Mouse (Mus musculus) embryonic facial prominence, embryonic 10.5 days (tissue): ENCODE measurements around the gene Kcnj4. TPM values are rescaled to one million over a fixed set of nuclear protein-coding genes. Genes with fewer than 3 reads are reported as not detected.

ENCODE experiments used
- DNase-seq: peaks from one replicate; pipeline ENCODE4 v3.0.0-alpha.2; 2017; ENCODE audit warnings: low spot score
- H3K27ac ChIP-seq: fragments of 300-500 bp; sonication (generic); replicated peaks from 2 replicates; pipeline ENCODE4 v1.5.1; 2016; ENCODE audit warnings: mild to moderate bottlenecking
- H3K27me3 ChIP-seq: fragments of 300-500 bp; sonication (generic); replicated peaks from 2 replicates; pipeline ENCODE4 v1.6.1; 2016; ENCODE audit warnings: low read depth, mild to moderate bottlenecking; ENCODE audit not compliant: poor library complexity, severe bottlenecking
- H3K36me3 ChIP-seq: fragments of 300-500 bp; sonication (generic); replicated peaks from 2 replicates; pipeline ENCODE4 v1.6.1; 2016; ENCODE audit warnings: mild to moderate bottlenecking, moderate library complexity
- H3K4me1 ChIP-seq: fragments of 300-500 bp; sonication (generic); 2 replicates; pipeline ENCODE4 v1.6.1; 2016
- H3K4me3 ChIP-seq: fragments of 300-500 bp; sonication (generic); 2 replicates; pipeline ENCODE4 v1.5.1; 2016; ENCODE audit warnings: mild to moderate bottlenecking, moderate library complexity
- H3K9me3 ChIP-seq: fragments of 300-500 bp; sonication (generic); 2 replicates; pipeline ENCODE4 v1.6.1; 2016; ENCODE audit warnings: mild to moderate bottlenecking
- WGBS: fragments of 180-500 bp; shearing (Covaris S2); methylation state at CpG from one replicate; pipeline ENCODE4 v1.1.7; 2016; 5-methylcytosine and 5-hydroxymethylcytosine counted together
- polyA plus RNA-seq: library from polyadenylated mRNA; unstranded; fragments of >200 nt; fragmentation: Nextera tagmentation; extraction: Ambion mirVana; gene quantifications from 2 replicates; pipeline ENCODE4 v1.2.1, GENCODE M21; 2016

Kcnj4 gene
- polyA plus RNA-seq, 1 experiment from 2014 or later: not detected

DNA sequence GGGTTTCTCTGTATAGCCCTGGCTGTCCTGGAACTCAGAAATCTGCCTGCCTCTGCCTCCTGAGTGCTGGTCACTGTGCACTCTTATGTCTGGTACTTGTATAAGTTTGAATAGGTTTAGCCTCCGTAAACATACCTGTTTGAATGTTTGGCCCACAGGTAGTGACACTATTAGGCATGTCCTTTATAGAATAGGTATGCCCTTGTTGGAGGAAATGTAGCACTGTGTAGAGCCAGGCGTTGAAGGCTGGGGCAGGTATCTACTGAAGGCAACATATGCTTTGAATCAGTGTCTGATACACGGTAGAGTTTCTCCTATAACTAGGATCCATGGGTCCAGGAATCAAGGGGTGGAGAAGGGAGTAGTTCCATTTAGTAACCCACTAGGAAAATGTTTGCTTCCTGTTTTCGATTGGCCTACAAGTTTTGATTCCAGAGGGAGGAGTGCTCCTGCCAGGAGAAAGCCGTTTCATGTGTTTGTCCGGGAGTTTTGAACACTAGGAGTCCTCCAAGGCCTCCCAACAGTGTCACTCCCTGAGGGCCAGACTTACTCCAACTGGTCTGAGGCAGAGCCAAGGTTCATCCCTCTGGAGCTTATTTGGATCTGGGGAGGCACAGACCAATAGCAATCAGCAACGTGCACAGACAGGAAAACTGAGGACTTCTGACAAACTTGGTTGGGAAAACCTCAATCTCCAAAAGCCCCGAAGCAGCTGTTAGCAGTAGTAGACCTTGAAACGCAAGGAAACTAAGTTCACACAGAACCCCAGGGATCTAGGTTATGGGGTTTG, 21.1 kb upstream of the Kcnj4 start:
- no peak overlapping the region for H3K4me3 ChIP-seq
- H3K27me3 ChIP-seq: no peaks in the 10 kb centered on the region
- no peaks in the 10 kb centered on the region for H3K4me1 ChIP-seq
- peaks cover 58% of the 10 kb centered on the region for H3K36me3 ChIP-seq
- H3K27ac ChIP-seq: no peak overlapping the region
- WGBS: 65% methylated on average over 9 of the region's 9 CpGs
- DNase-seq: peak; percentile 15
- H3K9me3 ChIP-seq: no peaks in the 10 kb centered on the region

GRCm38 (mm10) chr15:79525564-79525963, 20.5 kb upstream of the Kcnj4 start:
- H3K9me3 ChIP-seq: no peaks in the 10 kb centered on the region
- WGBS: 90% methylated on average over 5 of the region's 5 CpGs
- H3K4me3 ChIP-seq: no peak overlapping the region
- H3K27ac ChIP-seq: no peak overlapping the region
- DNase-seq: no peak
- no peaks in the 10 kb centered on the region for H3K4me1 ChIP-seq
- no peaks in the 10 kb centered on the region for H3K27me3 ChIP-seq
- H3K36me3 ChIP-seq: peaks cover 52% of the 10 kb centered on the region

DNA sequence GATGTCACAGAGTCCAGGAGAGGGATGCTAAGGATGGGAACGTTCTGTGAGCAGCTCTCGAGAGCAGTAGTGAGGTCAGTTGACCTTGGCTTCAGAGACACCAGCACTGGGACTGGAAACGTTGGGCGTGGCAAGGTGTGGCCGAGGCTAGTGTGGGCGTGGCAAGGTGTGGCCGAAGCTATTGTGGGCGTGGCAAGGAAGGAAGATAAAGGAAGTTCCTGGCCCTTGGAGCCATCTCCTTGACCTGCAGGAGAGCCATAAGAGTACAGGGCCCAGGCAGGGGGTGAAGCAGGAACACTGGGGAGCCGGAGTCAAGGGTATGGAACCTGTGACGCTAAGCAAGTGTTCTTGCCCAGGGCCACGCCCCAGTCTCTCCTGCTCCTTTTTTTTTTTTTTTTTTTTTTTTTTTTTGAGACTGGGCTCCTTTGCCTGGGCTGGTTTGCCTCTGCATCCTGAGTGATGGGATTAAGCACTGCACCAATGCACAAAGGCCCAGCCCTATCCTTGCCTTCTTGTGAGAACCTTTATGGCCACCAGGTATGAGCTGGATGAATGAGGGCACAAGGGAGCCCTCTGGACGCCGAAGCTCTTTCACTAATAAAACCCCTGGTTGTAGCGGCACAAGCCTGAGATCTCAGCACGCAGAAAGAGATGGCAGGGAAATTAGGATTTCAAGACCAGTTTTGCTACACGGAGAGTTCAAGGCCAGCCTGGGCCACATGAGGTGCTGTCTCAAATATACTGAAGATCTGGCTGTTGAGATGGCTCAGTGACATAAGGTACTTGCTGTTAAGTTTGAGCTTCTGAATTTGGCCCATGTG, 14.6 kb upstream of the Kcnj4 start:
- H3K9me3 ChIP-seq: no peaks in the 10 kb centered on the region
- 51% methylated on average over 16 of the region's 16 CpGs for WGBS
- peaks cover 25% of the 10 kb centered on the region for H3K4me1 ChIP-seq
- H3K4me3 ChIP-seq: 0 out of 2 replicates have a peak overlapping the region, but pooled peaks have one; percentile 3
- H3K27me3 ChIP-seq: peaks cover 49% of the 10 kb centered on the region
- DNase-seq: peak; percentile 8
- no peaks in the 10 kb centered on the region for H3K36me3 ChIP-seq
- no peak overlapping the region for H3K27ac ChIP-seq

GRCm38 (mm10) chr15:79518571-79518970, 13.5 kb upstream of the Kcnj4 start:
- Histone ChIP-seq H3K27ac (no peak overlapping the region), H3K4me1 (peaks cover 33% of the 10 kb centered on the region), H3K27me3 (peaks cover 59% of the 10 kb centered on the region), H3K4me3 (no peak overlapping the region), H3K9me3 (no peaks in the 10 kb centered on the region), H3K36me3 (no peaks in the 10 kb centered on the region)
- DNase-seq: no peak
- WGBS: 84% methylated on average over 3 of the region's 3 CpGs

DNA sequence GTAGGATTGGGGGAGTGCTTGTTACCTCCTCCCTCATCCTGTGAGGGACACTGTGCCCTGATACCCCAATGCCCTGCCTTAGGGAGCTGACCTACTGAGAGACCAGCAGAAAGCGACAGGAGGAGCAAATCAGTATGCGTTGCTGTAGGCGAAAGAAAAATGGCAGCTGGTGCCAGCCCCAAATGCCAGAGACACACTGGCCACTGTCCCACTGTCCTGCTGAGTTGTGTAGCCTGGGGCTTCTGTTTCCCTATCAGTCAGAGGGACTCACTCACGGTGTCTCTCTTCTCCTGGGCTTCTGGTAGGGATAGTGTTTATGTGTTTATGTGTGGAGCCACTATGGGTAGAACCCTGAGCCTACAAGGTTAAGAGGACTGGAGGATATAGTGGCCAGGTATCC, 12.7 kb upstream of the Kcnj4 start:
- no peak overlapping the region for H3K27ac ChIP-seq
- peaks cover 33% of the 10 kb centered on the region for H3K4me1 ChIP-seq
- 67% methylated on average over 4 of the region's 4 CpGs for WGBS
- H3K4me3 ChIP-seq: 0 out of 2 replicates have a peak overlapping the region, but pooled peaks have one; percentile 70
- no peak for DNase-seq
- no peaks in the 10 kb centered on the region for H3K36me3 ChIP-seq
- H3K9me3 ChIP-seq: no peaks in the 10 kb centered on the region
- H3K27me3 ChIP-seq: peaks cover 68% of the 10 kb centered on the region

GRCm38 (mm10) chr15:79516171-79517096, 11.4 kb upstream of the Kcnj4 start, which contains the start of gene Kdelr3:
Kdelr3 (plus strand) TSS chr15:79516411.
- WGBS: under 1% methylated on average over 71 of the region's 71 CpGs
- H3K9me3 ChIP-seq: no peaks in the 10 kb centered on the region
- peak within 1 kb of the TSS; percentile 70 for H3K4me3 ChIP-seq
- peaks cover 81% of the 10 kb centered on the region for H3K27me3 ChIP-seq
- peak within 1 kb of the TSS; percentile 67 for H3K27ac ChIP-seq
- H3K4me1 ChIP-seq: peaks cover 45% of the 10 kb centered on the region
- peak; percentile 65 for DNase-seq
- no peaks in the 10 kb centered on the region for H3K36me3 ChIP-seq

DNA sequence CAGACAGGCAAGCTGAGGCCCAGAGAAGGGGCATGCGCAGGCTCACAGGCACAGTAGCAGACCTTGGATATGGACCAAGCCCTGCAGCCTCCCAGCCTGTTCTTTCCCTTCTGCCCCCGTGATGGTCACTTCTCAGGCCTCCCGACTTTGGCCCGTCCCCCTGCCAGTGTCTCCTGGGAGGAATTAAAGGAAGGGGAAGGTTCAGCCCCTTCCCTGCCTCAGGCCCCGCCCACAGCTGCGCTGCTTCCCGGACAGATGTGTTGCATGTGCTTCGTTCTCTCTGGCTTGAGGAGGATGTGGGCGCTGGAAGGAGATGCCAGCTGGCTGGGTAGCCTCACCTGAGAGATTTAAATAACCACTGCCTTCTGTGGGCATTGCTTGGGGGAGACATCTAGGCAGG, 8.9 kb upstream of the Kcnj4 start:
- peaks cover 47% of the 10 kb centered on the region for H3K4me1 ChIP-seq
- WGBS: 8% methylated on average over 9 of the region's 9 CpGs
- H3K27me3 ChIP-seq: peaks cover 100% of the 10 kb centered on the region
- H3K36me3 ChIP-seq: no peaks in the 10 kb centered on the region
- no peak overlapping the region for H3K27ac ChIP-seq
- no peaks in the 10 kb centered on the region for H3K9me3 ChIP-seq
- H3K4me3 ChIP-seq: peak overlapping the region; percentile 28; the same call in 1 of the 2 replicates
- DNase-seq: peak; percentile 57

DNA sequence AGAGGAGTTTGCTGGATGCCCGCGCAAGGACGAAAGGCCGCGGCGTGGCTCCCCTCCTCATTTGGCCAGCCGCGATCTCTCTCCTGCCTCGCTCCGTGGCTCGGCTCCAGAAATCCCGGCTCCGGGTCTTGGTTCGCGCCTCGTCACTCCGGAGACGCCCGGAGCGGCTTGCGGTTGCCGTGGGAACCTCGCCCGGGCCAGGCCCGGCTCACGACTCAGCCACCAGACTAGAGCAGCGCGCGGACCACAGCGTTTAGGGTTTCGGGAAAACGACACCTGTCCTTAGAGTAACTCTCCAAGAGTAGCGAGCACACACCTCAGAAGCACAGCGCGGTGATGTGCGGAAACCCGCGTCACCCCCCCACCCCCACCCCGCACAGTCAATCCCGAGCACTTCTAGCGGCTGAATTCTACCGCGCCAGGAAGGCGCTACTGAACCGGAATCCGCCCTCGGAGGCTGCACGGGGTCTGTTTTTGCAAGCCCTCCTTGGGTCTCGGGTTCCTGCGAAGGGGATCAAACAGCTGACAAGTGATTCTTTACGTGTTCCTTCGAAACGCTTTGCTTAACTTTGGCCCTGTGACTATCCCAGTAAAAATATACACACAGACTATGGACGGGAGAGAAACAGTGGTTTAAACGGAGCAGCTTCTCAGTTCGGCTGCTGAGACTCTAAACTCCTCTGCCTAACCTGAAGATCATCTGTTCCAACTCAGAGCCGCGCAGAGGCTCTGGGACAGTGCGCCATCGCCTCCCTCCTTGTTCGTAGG, 6.7 kb upstream of the Kcnj4 start:
- H3K27me3 ChIP-seq: peaks cover 100% of the 10 kb centered on the region
- no peaks in the 10 kb centered on the region for H3K36me3 ChIP-seq
- WGBS: 1% methylated on average over 61 of the region's 61 CpGs
- H3K9me3 ChIP-seq: no peaks in the 10 kb centered on the region
- peak; percentile 92 for DNase-seq
- peak overlapping the region; percentile 21; the same call in 1 of the 2 replicates for H3K27ac ChIP-seq
- H3K4me1 ChIP-seq: peaks cover 37% of the 10 kb centered on the region
- peak overlapping the region; percentile 61 for H3K4me3 ChIP-seq

GRCm38 (mm10) chr15:79510425-79510824, 5.4 kb upstream of the Kcnj4 start:
- no peaks in the 10 kb centered on the region for H3K36me3 ChIP-seq
- peaks cover 39% of the 10 kb centered on the region for H3K4me1 ChIP-seq
- WGBS: 76% methylated on average over 7 of the region's 7 CpGs
- no peak overlapping the region for H3K4me3 ChIP-seq
- H3K27me3 ChIP-seq: peaks cover 100% of the 10 kb centered on the region
- no peak overlapping the region for H3K27ac ChIP-seq
- no peaks in the 10 kb centered on the region for H3K9me3 ChIP-seq
- no peak for DNase-seq

DNA sequence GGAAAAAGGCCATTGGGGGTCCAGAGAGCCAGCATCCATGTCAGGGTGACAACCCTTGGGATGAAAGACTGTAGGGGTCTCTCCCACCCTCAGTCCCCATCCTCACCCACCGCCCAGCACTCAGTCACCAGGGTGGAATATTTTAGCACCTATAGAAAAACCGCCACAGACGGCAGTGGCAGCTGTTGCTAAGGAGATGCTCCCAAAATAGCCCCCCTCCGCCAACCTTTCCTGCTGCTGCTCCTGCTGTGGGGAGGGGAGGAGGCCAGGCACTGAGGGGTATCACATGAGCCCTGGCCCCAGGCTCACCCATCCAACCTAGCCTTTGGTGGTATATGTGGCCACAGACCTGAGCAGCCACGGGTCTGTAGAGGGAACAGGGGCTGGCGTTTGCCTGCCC, 5.0 kb upstream of the Kcnj4 start:
- Histone ChIP-seq H3K27me3 (peaks cover 100% of the 10 kb centered on the region), H3K4me3 (no peak overlapping the region), H3K9me3 (no peaks in the 10 kb centered on the region), H3K36me3 (no peaks in the 10 kb centered on the region), H3K27ac (no peak overlapping the region), H3K4me1 (peaks cover 44% of the 10 kb centered on the region)
- no peak for DNase-seq
- whole genome bisulfite sequencing: 46% methylated on average over 6 of the region's 6 CpGs

- peaks cover 45% of the 10 kb centered on the region for H3K4me1 ChIP-seq
- DNase-seq: no peak
- H3K4me3 ChIP-seq: peak overlapping the region; percentile 70; the same call in 1 of the 2 replicates
- no peaks in the 10 kb centered on the region for H3K36me3 ChIP-seq
- peaks cover 100% of the 10 kb centered on the region for H3K27me3 ChIP-seq
- WGBS: 56% methylated on average over 31 of the region's 31 CpGs
- H3K27ac ChIP-seq: no peak overlapping the region
- no peaks in the 10 kb centered on the region for H3K9me3 ChIP-seq
Observed at GRCm38 (mm10) chr15:79507055-79507828, 2.2 kb upstream of the Kcnj4 start.
